Mouse (Mus musculus) C2C12 (cell line): ENCODE measurements around the gene Adgrv1. TPM values are rescaled to one million over a fixed set of nuclear protein-coding genes. Genes with fewer than 3 reads are reported as not detected.

Source experiments
- H3K27me3 ChIP-seq: one replicate; pipeline ENCODE4 v1.6.1; 2011; ENCODE audit not compliant: control insufficient read depth, insufficient read depth, insufficient read length
- H3K36me3 ChIP-seq: one replicate; pipeline ENCODE4 v1.6.1; 2011; ENCODE audit not compliant: control insufficient read depth, insufficient read depth
- H3K4me3 ChIP-seq: one replicate; pipeline ENCODE4 v1.5.1; 2011; ENCODE audit warnings: mild to moderate bottlenecking, control low read depth; ENCODE audit not compliant: poor library complexity, insufficient read depth, severe bottlenecking
- H3K79me2 ChIP-seq: one replicate; pipeline ENCODE4 v1.6.1; 2011; ENCODE audit not compliant: control insufficient read depth, insufficient read depth
- H3K79me3 ChIP-seq: one replicate; pipeline ENCODE4 v1.6.1; 2011; ENCODE audit warnings: low read depth, control low read depth
- H3ac ChIP-seq: one replicate; pipeline ENCODE3; 2011; ENCODE audit warnings: low read depth; ENCODE audit not compliant: control insufficient read depth, insufficient read length
- CEBPB ChIP-seq: IDR thresholded peaks from one replicate; pipeline ENCODE4 v1.6.1; 2011; ENCODE audit warnings: low read depth, mild to moderate bottlenecking, control low read depth, moderate library complexity
- CTCF ChIP-seq: IDR thresholded peaks from one replicate; pipeline ENCODE4 v1.5.1; 2011; ENCODE audit not compliant: control insufficient read depth, insufficient read depth, insufficient read length
- FOSL1 ChIP-seq: IDR thresholded peaks from one replicate; pipeline ENCODE4 v1.8.0; 2011; ENCODE audit warnings: mild to moderate bottlenecking, low read length; ENCODE audit not compliant: poor library complexity, insufficient read depth, severe bottlenecking
- MAX ChIP-seq: IDR thresholded peaks from one replicate; pipeline ENCODE4 v1.6.1; 2011; ENCODE audit warnings: mild to moderate bottlenecking, control low read depth
- MYOD1 ChIP-seq: IDR thresholded peaks from one replicate; pipeline ENCODE4 v1.6.1; 2011; ENCODE audit warnings: low read depth; ENCODE audit not compliant: control insufficient read depth, insufficient read length
- MYOG ChIP-seq: IDR thresholded peaks from one replicate; pipeline ENCODE4 v1.6.1; 2011; ENCODE audit not compliant: control insufficient read depth, insufficient read length; ENCODE audit errors: extremely low read depth
- USF1 ChIP-seq: IDR thresholded peaks from one replicate; pipeline ENCODE4 v1.6.1; 2011; ENCODE audit warnings: low read depth, mild to moderate bottlenecking, control low read depth, moderate library complexity
- polyA plus RNA-seq: library from polyadenylated mRNA; unstranded; fragments of >200 nt; fragmentation: generic; extraction: Trizol; gene quantifications from one replicate; pipeline ENCODE4 v1.2.1, GENCODE M21; 2012; ENCODE audit warnings: missing spikeins

The Adgrv1 gene
- polyA plus RNA-seq, 1 experiment, result 0.18 TPM

DNA sequence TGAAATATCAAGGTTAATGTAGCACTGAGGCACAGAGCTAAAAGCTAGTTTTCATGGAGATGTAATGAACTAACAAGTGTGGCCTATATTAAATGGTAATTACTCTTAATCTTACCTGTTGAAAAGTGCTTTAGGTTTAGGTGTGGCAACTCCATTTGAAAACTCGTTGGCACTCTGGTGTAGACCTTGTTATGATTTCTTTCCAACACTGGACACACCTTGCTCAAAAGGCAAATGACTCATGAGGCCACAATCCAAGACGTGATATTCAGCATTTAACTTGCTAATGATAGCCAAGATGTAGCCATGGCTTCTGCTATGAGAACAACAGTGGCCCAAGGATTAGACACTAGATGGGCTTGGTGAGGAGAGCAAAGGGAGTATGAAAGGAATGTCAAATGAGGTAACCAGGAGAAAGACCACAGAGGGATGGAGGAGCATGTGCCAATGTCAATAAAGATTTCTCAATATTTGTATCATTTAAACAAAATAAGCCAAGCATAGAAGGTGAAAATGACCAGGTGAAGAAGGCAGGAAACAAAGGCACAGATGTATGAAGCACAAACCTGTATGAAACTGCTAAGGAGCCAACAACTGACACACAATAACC, 289.9 kb downstream of the Adgrv1 start:
- Histone ChIP-seq H3K36me3 (no peaks in the 10 kb centered on the region), H3K79me3 (no peaks in the 10 kb centered on the region), H3K79me2 (no peaks in the 10 kb centered on the region), H3K27me3 (no peaks in the 10 kb centered on the region), H3ac (no peak overlapping the region), H3K4me3 (no peak overlapping the region)
- TF ChIP-seq USF1, result no peak
- no peak for TF ChIP-seq FOSL1
- TF ChIP-seq MAX, result no peak
- TF ChIP-seq MYOG, result no peak
- TF ChIP-seq CTCF, result no peak
- TF ChIP-seq MYOD1, result no peak
- TF ChIP-seq CEBPB, result no peak

DNA sequence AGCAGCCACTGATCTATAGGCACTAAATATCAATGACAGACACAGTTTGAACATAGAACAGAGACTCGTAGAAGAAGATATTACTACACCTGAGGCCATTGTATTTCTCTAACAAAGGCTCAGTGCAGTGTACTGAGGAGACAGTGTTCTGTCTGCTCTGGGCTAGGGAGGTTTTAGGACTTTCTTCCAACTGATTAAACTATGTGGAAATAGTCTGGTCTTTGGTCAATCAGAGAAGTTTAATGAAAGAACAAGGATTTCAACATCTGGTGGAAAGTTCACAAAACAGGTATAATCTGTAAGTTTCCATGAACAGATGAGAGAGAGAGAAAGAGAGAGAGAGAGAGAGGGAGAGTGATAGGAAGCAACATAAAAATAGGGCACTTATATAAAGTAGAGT, 297.7 kb downstream of the Adgrv1 start:
- H3K79me3 ChIP-seq, result no peaks in the 10 kb centered on the region
- TF ChIP-seq MAX, result no peak
- no peak for TF ChIP-seq MYOD1
- TF ChIP-seq CEBPB, result no peak
- TF ChIP-seq MYOG, result no peak
- no peak for TF ChIP-seq USF1
- TF ChIP-seq CTCF, result no peak
- no peak for TF ChIP-seq FOSL1

DNA sequence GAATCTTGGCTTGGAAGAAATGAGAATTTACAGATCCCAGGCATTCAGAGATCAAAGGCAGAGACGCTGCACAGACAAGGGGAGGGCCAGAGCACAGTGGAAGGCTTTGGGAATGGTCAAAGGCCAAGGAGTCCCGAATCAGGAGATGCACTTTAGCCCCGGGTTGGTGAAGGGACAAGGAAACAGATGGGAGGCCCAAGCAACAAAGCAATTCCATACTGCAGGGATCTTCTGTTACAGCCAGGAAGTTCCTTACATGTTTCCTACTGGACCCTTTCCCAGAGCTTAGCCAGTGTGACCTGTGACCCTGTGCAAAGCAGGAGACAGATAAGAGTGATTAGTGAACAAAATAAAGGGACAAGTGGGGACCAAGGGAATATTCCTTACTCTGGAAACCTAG, 300.9 kb downstream of the Adgrv1 start:
- TF ChIP-seq CEBPB (no peak), MAX (no peak), USF1 (no peak), MYOG (no peak), CTCF (no peak), FOSL1 (no peak), MYOD1 (no peak)
- H3K79me3 ChIP-seq, result no peaks in the 10 kb centered on the region
- no peaks in the 10 kb centered on the region for H3K27me3 ChIP-seq
- no peak overlapping the region for H3K4me3 ChIP-seq
- no peak overlapping the region for H3ac ChIP-seq
- H3K79me2 ChIP-seq, result no peaks in the 10 kb centered on the region
- no peaks in the 10 kb centered on the region for H3K36me3 ChIP-seq

More for the DNA sequence above, 297.7 kb downstream of the Adgrv1 start:
- no peaks in the 10 kb centered on the region for H3K36me3 ChIP-seq
- H3K27me3 ChIP-seq, result no peaks in the 10 kb centered on the region
- H3K79me2 ChIP-seq, result no peaks in the 10 kb centered on the region
- H3ac ChIP-seq, result no peak overlapping the region
- no peak overlapping the region for H3K4me3 ChIP-seq

DNA sequence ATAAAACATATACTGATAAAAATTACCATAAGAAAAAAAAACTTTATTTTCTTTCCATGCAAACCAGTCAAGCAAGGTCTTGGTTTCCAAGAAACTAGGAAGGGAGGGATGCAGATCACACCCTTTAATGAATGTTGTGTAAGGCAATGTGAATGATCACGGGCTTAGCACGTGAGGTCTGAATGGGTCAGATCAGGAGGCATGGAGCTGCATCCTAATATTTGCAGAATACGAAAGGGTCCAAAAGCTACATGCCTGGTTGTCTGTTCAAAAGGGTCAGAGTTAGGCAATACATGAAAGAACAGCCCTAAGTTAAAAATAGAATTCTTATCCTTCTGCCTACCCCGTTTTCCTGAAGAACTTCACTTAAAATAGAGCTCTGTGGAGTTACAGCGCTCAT, 303.2 kb downstream of the Adgrv1 start:
- no peak for TF ChIP-seq MAX
- no peak for TF ChIP-seq FOSL1
- TF ChIP-seq MYOD1, result no peak
- no peak for TF ChIP-seq USF1
- TF ChIP-seq MYOG, result no peak
- TF ChIP-seq CTCF, result no peak
- no peak for TF ChIP-seq CEBPB
- H3K4me3 ChIP-seq, result no peak overlapping the region
- H3K79me2 ChIP-seq, result no peaks in the 10 kb centered on the region
- no peaks in the 10 kb centered on the region for H3K36me3 ChIP-seq
- H3K79me3 ChIP-seq, result no peaks in the 10 kb centered on the region
- H3ac ChIP-seq, result no peak overlapping the region
- H3K27me3 ChIP-seq, result no peaks in the 10 kb centered on the region

DNA sequence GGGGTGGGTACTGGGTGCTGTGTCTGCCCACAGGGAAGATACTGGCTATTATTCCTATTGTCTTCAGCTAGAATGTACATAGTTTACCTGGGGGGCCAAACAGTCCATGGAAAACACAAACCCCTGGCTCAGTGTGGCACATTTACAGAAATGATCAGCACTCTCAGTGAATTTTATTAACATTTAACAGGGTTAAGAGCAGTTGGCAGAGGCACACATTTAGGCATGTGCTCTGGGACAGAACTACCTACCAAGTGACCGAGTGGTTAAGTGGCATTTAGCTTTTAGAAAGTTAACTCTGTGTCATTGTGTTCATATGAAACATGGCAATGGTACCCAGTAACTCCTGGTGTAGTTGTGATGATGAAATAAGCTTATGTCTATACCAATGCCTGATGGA, 304.8 kb downstream of the Adgrv1 start:
- H3K79me3 ChIP-seq, result no peaks in the 10 kb centered on the region
- no peaks in the 10 kb centered on the region for H3K27me3 ChIP-seq
- TF ChIP-seq USF1 (no peak), MYOD1 (no peak), CTCF (no peak), CEBPB (no peak)
- no peak overlapping the region for H3ac ChIP-seq
- H3K36me3 ChIP-seq, result no peaks in the 10 kb centered on the region
- no peaks in the 10 kb centered on the region for H3K79me2 ChIP-seq
- no peak overlapping the region for H3K4me3 ChIP-seq

DNA sequence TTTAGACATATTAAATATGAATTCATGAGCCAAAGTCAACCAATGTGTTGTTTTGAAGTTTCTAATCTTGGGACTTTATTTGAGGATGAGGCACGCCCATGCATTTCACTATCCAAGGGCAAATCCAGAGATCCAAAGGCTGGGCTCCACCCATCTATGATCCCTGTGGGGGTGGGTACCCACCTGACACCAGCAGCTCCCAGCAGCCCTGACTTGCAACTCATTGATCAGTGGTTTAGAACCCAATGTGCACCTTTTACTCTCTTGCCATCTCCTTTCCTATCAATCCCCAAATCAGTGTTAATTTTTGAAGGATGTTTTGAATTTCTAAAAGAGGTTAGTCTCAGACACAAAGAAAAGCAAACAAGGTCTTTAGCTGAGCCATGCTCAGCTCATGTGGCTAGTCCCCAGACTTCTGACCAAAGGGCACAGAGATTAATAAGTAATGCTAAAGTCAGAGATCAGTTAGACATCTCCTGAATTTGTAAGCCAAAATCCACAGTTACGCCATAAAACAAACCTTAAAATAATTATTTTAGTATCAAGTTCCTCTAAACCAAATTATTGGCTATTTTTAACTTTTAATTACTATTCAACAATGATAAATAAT, 307.2 kb downstream of the Adgrv1 start:
- TF ChIP-seq FOSL1 (no peak), CTCF (no peak), USF1 (no peak)
- Histone ChIP-seq H3K79me3 (no peaks in the 10 kb centered on the region), H3K36me3 (no peaks in the 10 kb centered on the region), H3K4me3 (no peak overlapping the region), H3K27me3 (no peaks in the 10 kb centered on the region), H3ac (no peak overlapping the region), H3K79me2 (no peaks in the 10 kb centered on the region)
